Mouse (Mus musculus) forebrain, embryonic 16.5 days (tissue): ENCODE data around the gene Hspb2. TPM values are rescaled to one million over a fixed set of nuclear protein-coding genes. Genes with fewer than 3 reads are reported as not detected.

Experiments used
- ATAC-seq: fragments of 200-750 bp; cut with Nextera tagmentation; 2 replicates; pipeline ENCODE4 v1.8.0; 2017; ENCODE audit warnings: mild to moderate bottlenecking, moderate library complexity
- H3K27ac ChIP-seq: fragments of 300-500 bp; sonication (generic); 2 replicates; pipeline ENCODE4 v1.5.1; 2014; ENCODE audit warnings: low read length, control low read depth
- H3K27me3 ChIP-seq: fragments of 300-500 bp; sonication (generic); replicated peaks from 2 replicates; pipeline ENCODE4 v1.6.1; 2014; ENCODE audit warnings: low read length; ENCODE audit not compliant: control insufficient read depth, insufficient read depth
- H3K36me3 ChIP-seq: fragments of 300-500 bp; sonication (generic); 2 replicates; pipeline ENCODE4 v1.6.1; 2014; ENCODE audit not compliant: control insufficient read depth, insufficient read depth
- H3K4me1 ChIP-seq: fragments of 300-500 bp; sonication (generic); replicated peaks from 2 replicates; pipeline ENCODE4 v1.6.1; 2014; ENCODE audit warnings: low read length; ENCODE audit not compliant: control insufficient read depth, insufficient read depth
- H3K4me2 ChIP-seq: fragments of 300-500 bp; sonication (generic); 2 replicates; pipeline ENCODE4 v1.6.1; 2014; ENCODE audit warnings: mild to moderate bottlenecking, low read length, control low read depth
- H3K4me3 ChIP-seq: fragments of 300-500 bp; sonication (generic); replicated peaks from 2 replicates; pipeline ENCODE4 v1.5.1; 2014; ENCODE audit warnings: mild to moderate bottlenecking, low read length, control low read depth
- H3K9ac ChIP-seq: fragments of 300-500 bp; sonication (generic); replicated peaks from 2 replicates; pipeline ENCODE4 v1.6.1; 2014; ENCODE audit warnings: low read depth, low read length, control low read depth
- H3K9me3 ChIP-seq: fragments of 300-500 bp; sonication (generic); 2 replicates; pipeline ENCODE4 v1.6.1; 2016; ENCODE audit warnings: low read length; ENCODE audit not compliant: control insufficient read depth
- WGBS: fragments of 180-500 bp; shearing (Covaris S2); extraction: QIAGEN DNeasy Blood & Tissue Kit; methylation state at CpG from one replicate; pipeline ENCODE4 v1.1.7; 2014; 5-methylcytosine and 5-hydroxymethylcytosine counted together
- polyA plus RNA-seq: library from polyadenylated mRNA; unstranded; fragments of >200 nt; fragmentation: Nextera tagmentation; extraction: Ambion mirVana; gene quantifications from 2 replicates; pipeline ENCODE4 v1.2.1, GENCODE M21; 2015

The Hspb2 gene
- polyA plus RNA-seq, 1 experiment from 2014 or later = 0.81 TPM

GRCm38 (mm10) chr9:50753947-50754346 is 1.8 kb upstream of the Hspb2 start:
- Histone ChIP-seq H3K9ac (no peak overlapping the region), H3K4me3 (no peak overlapping the region), H3K9me3 (no peaks in the 10 kb centered on the region), H3K36me3 (no peaks in the 10 kb centered on the region), H3K4me1 (peaks cover 10% of the 10 kb centered on the region), H3K27me3 (no peaks in the 10 kb centered on the region), H3K27ac (no peak overlapping the region), H3K4me2 (no peak overlapping the region)
- WGBS = 67% methylated on average over 7 of the region's 7 CpGs
- no peak for ATAC-seq

GRCm38 (mm10) chr9:50752784-50753615 is 846 bp upstream of the Hspb2 start:
- Histone ChIP-seq H3K4me2 (no peak overlapping the region), H3K27ac (no peak overlapping the region), H3K36me3 (no peaks in the 10 kb centered on the region), H3K4me3 (no peak overlapping the region), H3K4me1 (peaks cover 10% of the 10 kb centered on the region), H3K9ac (no peak overlapping the region), H3K9me3 (no peaks in the 10 kb centered on the region), H3K27me3 (no peaks in the 10 kb centered on the region)
- 0 out of 2 replicates have a peak, but pooled peaks have one; percentile 38 for ATAC-seq
- 69% methylated on average over 17 of the region's 17 CpGs for WGBS

GRCm38 (mm10) chr9:50751323-50751722 is 831 bp downstream of the Hspb2 start, which contains the start of gene Cryab:
Gene Cryab (plus strand): TSS chr9:50751325.
- H3K4me2 ChIP-seq = no peak within 1 kb of the TSS
- H3K36me3 ChIP-seq = no peaks in the 10 kb centered on the region
- 0 out of 2 replicates have a peak, but pooled peaks cover 2% of the 10 kb centered on the region for H3K27me3 ChIP-seq
- H3K9ac ChIP-seq = no peak within 1 kb of the TSS
- H3K27ac ChIP-seq = no peak within 1 kb of the TSS
- no peak for ATAC-seq
- 79% methylated on average over 22 of the region's 22 CpGs for WGBS
- H3K9me3 ChIP-seq = no peaks in the 10 kb centered on the region
- H3K4me1 ChIP-seq = peaks cover 10% of the 10 kb centered on the region
- H3K4me3 ChIP-seq = no peak within 1 kb of the TSS

- Histone ChIP-seq H3K4me2 (no peak overlapping the region), H3K9me3 (no peaks in the 10 kb centered on the region), H3K4me3 (no peak overlapping the region), H3K4me1 (peaks cover 13% of the 10 kb centered on the region), H3K9ac (no peak overlapping the region), H3K27me3 (0 out of 2 replicates have a peak, but pooled peaks cover 5% of the 10 kb centered on the region), H3K27ac (no peak overlapping the region), H3K36me3 (no peaks in the 10 kb centered on the region)
- WGBS = 61% methylated on average over 6 of the region's 6 CpGs
- ATAC-seq = no peak
Observed at GRCm38 (mm10) chr9:50750706-50751105, 1.4 kb downstream of the Hspb2 start.

- H3K4me3 ChIP-seq = peak within 1 kb of the TSS; percentile 33
- WGBS = 2% methylated on average over 19 of the region's 19 CpGs
Observed at GRCm38 (mm10) chr9:50746214-50746677, 5.9 kb downstream of the Hspb2 start, which contains the start of gene 2310030G06Rik. Gene 2310030G06Rik (minus strand): TSS chr9:50746536.

GRCm38 (mm10) chr9:50745806-50746205 is 6.3 kb downstream of the Hspb2 start:
- Histone ChIP-seq H3K36me3 (no peaks in the 10 kb centered on the region), H3K27ac (no peak overlapping the region), H3K4me3 (peak overlapping the region; percentile 33), H3K27me3 (0 out of 2 replicates have a peak, but pooled peaks cover 5% of the 10 kb centered on the region), H3K4me2 (peak overlapping the region; percentile 53), H3K9me3 (no peaks in the 10 kb centered on the region), H3K9ac (peak overlapping the region; percentile 42), H3K4me1 (peaks cover 3% of the 10 kb centered on the region)
- no peak for ATAC-seq
- 14% methylated on average over 7 of the region's 7 CpGs for WGBS

More at GRCm38 (mm10) chr9:50746214-50746677, 5.9 kb downstream of the Hspb2 start, which contains the start of gene 2310030G06Rik:
- Histone ChIP-seq H3K27ac (no peak within 1 kb of the TSS), H3K4me2 (peak within 1 kb of the TSS; percentile 53), H3K4me1 (peaks cover 3% of the 10 kb centered on the region), H3K27me3 (0 out of 2 replicates have a peak, but pooled peaks cover 5% of the 10 kb centered on the region), H3K9me3 (no peaks in the 10 kb centered on the region), H3K36me3 (no peaks in the 10 kb centered on the region), H3K9ac (peak within 1 kb of the TSS; percentile 42)
- ATAC-seq = peak; percentile 10; the same call in 1 of the 2 replicates

- Histone ChIP-seq H3K9me3 (no peaks in the 10 kb centered on the region), H3K4me1 (peaks cover 13% of the 10 kb centered on the region), H3K4me2 (no peak overlapping the region), H3K4me3 (no peak overlapping the region), H3K27me3 (0 out of 2 replicates have a peak, but pooled peaks cover 4% of the 10 kb centered on the region), H3K36me3 (no peaks in the 10 kb centered on the region), H3K9ac (no peak overlapping the region), H3K27ac (no peak overlapping the region)
- WGBS = 80% methylated on average over 2 of the region's 2 CpGs
- ATAC-seq = no peak
Observed at GRCm38 (mm10) chr9:50742744-50743143, 9.4 kb downstream of the Hspb2 start.

- H3K4me1 ChIP-seq = peaks cover 13% of the 10 kb centered on the region
- 0 out of 2 replicates have a peak, but pooled peaks cover 3% of the 10 kb centered on the region for H3K27me3 ChIP-seq
- H3K27ac ChIP-seq = no peak overlapping the region
- ATAC-seq = no peak
- no peaks in the 10 kb centered on the region for H3K36me3 ChIP-seq
- H3K9ac ChIP-seq = no peak overlapping the region
- no peaks in the 10 kb centered on the region for H3K9me3 ChIP-seq
- no peak overlapping the region for H3K4me3 ChIP-seq
- H3K4me2 ChIP-seq = no peak overlapping the region
- WGBS = 78% methylated on average over 3 of the region's 3 CpGs
Observed at GRCm38 (mm10) chr9:50742261-50742660, 9.9 kb downstream of the Hspb2 start.
